Mouse (Mus musculus) G1E (cell line): Measurements from ENCODE around the gene Isx.

Experiments used
- CTCF ChIP-seq: IDR thresholded peaks from 2 replicates; pipeline ENCODE4 v1.5.1; 2012; ENCODE audit warnings: low read depth, low read length, inconsistent platforms, mixed read lengths
- GATA1 ChIP-seq: IDR thresholded peaks from 2 replicates; pipeline ENCODE4 v1.6.1; 2012; ENCODE audit warnings: borderline replicate concordance, low read length, inconsistent platforms, mixed read lengths
- GATA2 ChIP-seq: IDR thresholded peaks from 2 replicates; pipeline ENCODE4 v1.6.1; 2012; ENCODE audit warnings: low read depth, low read length, inconsistent platforms, borderline replicate concordance
- TAL1 ChIP-seq: conservative IDR thresholded peaks from 2 replicates; pipeline ENCODE4 v1.6.1; 2012; ENCODE audit warnings: low read depth, low read length, inconsistent platforms, mixed read lengths

- no peak for TF ChIP-seq CTCF
- TF ChIP-seq GATA1, result no peak
- TF ChIP-seq TAL1, result no peak
- TF ChIP-seq GATA2, result no peak
Observed at GRCm38 (mm10) chr8:74896302-74896701, 23.3 kb downstream of the Isx start.
